Mouse (Mus musculus) liver, embryonic 13.5 days (tissue): ENCODE results near the gene Hspbp1. TPM values are rescaled to one million over a fixed set of nuclear protein-coding genes. Genes with fewer than 3 reads are reported as not detected.

Experiments
- ATAC-seq: fragments of 200-750 bp; cut with Nextera tagmentation; 2 replicates; pipeline ENCODE4 v1.8.0; 2017; ENCODE audit warnings: low read depth, mild to moderate bottlenecking, moderate number of reproducible peaks, moderate library complexity
- DNase-seq: peaks from one replicate; pipeline ENCODE4 v3.0.0; 2022
- H3K27ac ChIP-seq: fragments of 300-500 bp; sonication (generic); 2 replicates; pipeline ENCODE4 v1.5.1; 2015; ENCODE audit warnings: moderate library complexity, mild to moderate bottlenecking, inconsistent platforms
- H3K27me3 ChIP-seq: fragments of 300-500 bp; sonication (generic); 2 replicates; pipeline ENCODE4 v1.6.1; 2015; ENCODE audit warnings: mild to moderate bottlenecking, inconsistent platforms
- H3K36me3 ChIP-seq: fragments of 300-500 bp; sonication (generic); 2 replicates; pipeline ENCODE4 v1.6.1; 2015; ENCODE audit warnings: mild to moderate bottlenecking, inconsistent platforms
- H3K4me1 ChIP-seq: fragments of 300-500 bp; sonication (generic); replicated peaks from 2 replicates; pipeline ENCODE4 v1.6.1; 2015; ENCODE audit warnings: inconsistent platforms
- H3K4me2 ChIP-seq: fragments of 300-500 bp; sonication (generic); 2 replicates; pipeline ENCODE4 v1.6.1; 2015; ENCODE audit warnings: inconsistent platforms, mild to moderate bottlenecking, moderate library complexity
- H3K4me3 ChIP-seq: fragments of 300-500 bp; sonication (generic); replicated peaks from 2 replicates; pipeline ENCODE4 v1.5.1; 2015; ENCODE audit warnings: mild to moderate bottlenecking, inconsistent platforms
- H3K9ac ChIP-seq: fragments of 300-500 bp; sonication (generic); 2 replicates; pipeline ENCODE4 v1.6.1; 2015; ENCODE audit warnings: mild to moderate bottlenecking, inconsistent platforms
- H3K9me3 ChIP-seq: fragments of 300-500 bp; sonication (generic); replicated peaks from 2 replicates; pipeline ENCODE4 v1.6.1; 2016; ENCODE audit warnings: inconsistent platforms
- WGBS: fragments of 180-500 bp; shearing (Covaris S2); methylation state at CpG from one replicate; pipeline ENCODE4 v1.1.7; 2015; ENCODE audit not compliant: insufficient replicate concordance; 5-methylcytosine and 5-hydroxymethylcytosine counted together
- polyA plus RNA-seq: library from polyadenylated mRNA; unstranded; fragments of >200 nt; fragmentation: Nextera tagmentation; extraction: Ambion mirVana; gene quantifications from 2 replicates; pipeline ENCODE4 v1.2.1, GENCODE M21; 2015

Gene Hspbp1
- polyA plus RNA-seq, 1 experiment from 2014 or later: 77.8 TPM

- no peaks in the 10 kb centered on the region for H3K9me3 ChIP-seq
- WGBS: 90% methylated on average over 8 of the region's 8 CpGs
- no peak overlapping the region for H3K4me3 ChIP-seq
- H3K27me3 ChIP-seq: no peaks in the 10 kb centered on the region
- peak overlapping the region; percentile 23; the same call in 1 of the 2 replicates for H3K27ac ChIP-seq
- DNase-seq: no peak
- peaks cover 34% of the 10 kb centered on the region for H3K4me1 ChIP-seq
- H3K9ac ChIP-seq: no peak overlapping the region
- H3K4me2 ChIP-seq: no peak overlapping the region
- no peak for ATAC-seq
- peaks cover 64% of the 10 kb centered on the region for H3K36me3 ChIP-seq
Measured at GRCm38 (mm10) chr7:4668506-4668905, 16.4 kb downstream of the Hspbp1 start.

DNA sequence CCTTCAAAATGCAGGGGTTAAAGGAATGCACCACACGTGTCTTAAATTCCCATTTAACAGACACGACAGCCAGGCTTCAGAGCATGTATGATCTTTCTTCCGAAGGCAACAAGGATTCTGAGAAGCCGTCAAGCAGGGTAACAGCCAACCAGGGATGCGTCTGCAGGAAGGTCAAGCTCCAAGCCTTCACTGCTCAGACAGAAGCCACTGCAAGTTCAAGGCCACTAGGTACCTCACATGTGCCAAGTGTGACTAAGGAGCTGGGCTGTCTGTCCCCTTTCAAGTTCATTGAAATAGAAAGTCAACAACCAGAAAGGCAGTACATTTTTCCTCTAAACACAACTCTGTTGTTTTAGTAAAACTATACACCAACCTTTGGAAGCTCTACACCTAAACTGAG, 18.0 kb downstream of the Hspbp1 start:
- H3K4me1 ChIP-seq: peaks cover 33% of the 10 kb centered on the region
- no peak overlapping the region for H3K4me2 ChIP-seq
- 87% methylated on average over 5 of the region's 5 CpGs for WGBS
- DNase-seq (no peak), ATAC-seq (no peak)
- H3K4me3 ChIP-seq: no peak overlapping the region
- no peak overlapping the region for H3K9ac ChIP-seq
- no peaks in the 10 kb centered on the region for H3K9me3 ChIP-seq
- no peaks in the 10 kb centered on the region for H3K27me3 ChIP-seq
- H3K27ac ChIP-seq: 0 out of 2 replicates have a peak overlapping the region, but pooled peaks have one; percentile 1
- peaks cover 69% of the 10 kb centered on the region for H3K36me3 ChIP-seq

DNA sequence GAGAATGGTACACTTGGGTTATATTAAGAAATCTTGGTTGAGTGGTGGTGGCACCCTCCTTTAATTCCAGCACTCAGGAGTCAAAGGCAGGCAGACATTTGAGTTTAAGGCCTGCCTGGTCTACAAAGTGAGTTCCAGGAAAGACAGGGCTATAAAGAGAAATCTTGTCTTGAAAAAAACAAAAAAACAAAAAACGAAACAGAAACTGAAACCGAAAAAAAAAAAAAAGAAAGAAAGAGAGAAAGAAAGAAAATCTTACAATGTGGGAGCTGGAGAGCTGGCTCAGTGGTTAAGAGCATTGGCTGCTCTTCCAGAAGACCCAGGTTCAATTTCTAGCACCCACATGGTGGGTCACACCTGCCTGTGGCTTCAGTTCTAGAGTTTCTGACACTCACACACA, 21.1 kb downstream of the Hspbp1 start:
- no peak overlapping the region for H3K4me2 ChIP-seq
- ATAC-seq (no peak), DNase-seq (no peak)
- no peaks in the 10 kb centered on the region for H3K9me3 ChIP-seq
- WGBS: 84% methylated on average over 2 of the region's 2 CpGs
- peaks cover 62% of the 10 kb centered on the region for H3K36me3 ChIP-seq
- peaks cover 22% of the 10 kb centered on the region for H3K4me1 ChIP-seq
- peak overlapping the region; percentile 26; the same call in 1 of the 2 replicates for H3K9ac ChIP-seq
- no peak overlapping the region for H3K27ac ChIP-seq
- H3K4me3 ChIP-seq: no peak overlapping the region
- H3K27me3 ChIP-seq: no peaks in the 10 kb centered on the region

DNA sequence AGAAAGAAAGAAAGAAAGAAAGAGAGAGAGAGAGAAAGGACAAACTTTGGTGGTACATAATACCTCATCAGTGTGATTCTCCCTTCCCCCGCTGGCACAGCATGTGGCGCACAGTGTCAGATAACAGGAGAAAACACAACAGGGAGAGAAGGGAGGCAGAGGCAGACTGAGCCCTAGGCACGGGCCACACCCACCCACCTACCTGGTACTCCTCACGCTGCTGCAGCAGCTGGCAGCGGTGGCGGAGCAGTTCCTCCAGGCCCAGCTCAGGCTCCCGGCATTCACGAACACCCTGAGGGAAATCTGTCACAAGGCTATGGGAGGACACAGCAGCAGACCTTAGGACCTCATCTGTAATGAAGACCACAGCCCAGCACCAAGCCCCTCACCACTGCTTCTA, 21.7 kb downstream of the Hspbp1 start:
- no peaks in the 10 kb centered on the region for H3K27me3 ChIP-seq
- DNase-seq (no peak), ATAC-seq (no peak)
- H3K4me2 ChIP-seq: no peak overlapping the region
- H3K36me3 ChIP-seq: peaks cover 57% of the 10 kb centered on the region
- H3K4me1 ChIP-seq: peaks cover 22% of the 10 kb centered on the region
- H3K9ac ChIP-seq: peak overlapping the region; percentile 26; the same call in 1 of the 2 replicates
- WGBS: 71% methylated on average over 8 of the region's 8 CpGs
- H3K9me3 ChIP-seq: no peaks in the 10 kb centered on the region
- 0 out of 2 replicates have a peak overlapping the region, but pooled peaks have one; percentile 10 for H3K27ac ChIP-seq
- H3K4me3 ChIP-seq: no peak overlapping the region

DNA sequence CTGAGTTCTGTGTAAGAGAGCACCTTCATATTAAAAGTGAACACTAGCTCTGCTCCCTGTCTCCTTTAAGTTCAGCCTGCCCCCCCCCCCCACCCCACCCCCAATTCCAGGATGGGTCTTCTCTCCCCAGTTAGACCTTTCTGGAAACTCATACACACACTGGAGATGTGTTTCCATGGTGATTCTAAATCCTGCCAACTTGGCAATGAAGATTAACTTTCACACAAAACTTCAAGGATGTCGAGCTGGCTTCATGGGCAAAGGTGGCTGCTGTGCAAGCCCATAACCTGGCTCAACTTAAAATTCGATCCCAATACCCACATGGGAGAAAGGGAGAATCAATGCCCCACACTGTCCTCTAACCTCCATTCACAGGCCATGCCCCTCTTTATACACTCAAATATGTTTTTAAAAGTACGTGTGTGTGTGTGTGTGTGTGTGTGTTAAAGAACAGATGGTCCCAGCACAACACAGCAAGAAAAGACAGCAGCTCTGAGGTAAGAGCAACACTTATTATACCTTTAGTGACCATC, 24.9 kb downstream of the Hspbp1 start:
- H3K4me1 ChIP-seq: peaks cover 52% of the 10 kb centered on the region
- ATAC-seq: no peak
- WGBS: 69% methylated on average over 3 of the region's 3 CpGs

GRCm38 (mm10) chr7:4658912-4659551, 25.8 kb downstream of the Hspbp1 start, which contains the start of gene Ppp6r1:
Ppp6r1 (minus strand) TSS chr7:4659019.
- Histone ChIP-seq H3K4me2 (peak within 1 kb of the TSS; percentile 96), H3K27ac (peak within 1 kb of the TSS; percentile 92), H3K9ac (peak within 1 kb of the TSS; percentile 97), H3K27me3 (no peaks in the 10 kb centered on the region), H3K4me1 (peaks cover 62% of the 10 kb centered on the region), H3K36me3 (peaks cover 42% of the 10 kb centered on the region), H3K9me3 (no peaks in the 10 kb centered on the region), H3K4me3 (peak within 1 kb of the TSS; percentile 94)
- ATAC-seq (peak; percentile 96), DNase-seq (peak; percentile 96)
- under 1% methylated on average over 54 of the region's 54 CpGs for WGBS

More for the DNA sequence above, 24.9 kb downstream of the Hspbp1 start:
- Histone ChIP-seq H3K9me3 (no peaks in the 10 kb centered on the region), H3K4me3 (peak overlapping the region; percentile 94), H3K27me3 (no peaks in the 10 kb centered on the region), H3K36me3 (peaks cover 44% of the 10 kb centered on the region), H3K4me2 (peak overlapping the region; percentile 96), H3K9ac (peak overlapping the region; percentile 78), H3K27ac (peak overlapping the region; percentile 89)
- DNase-seq: no peak

DNA sequence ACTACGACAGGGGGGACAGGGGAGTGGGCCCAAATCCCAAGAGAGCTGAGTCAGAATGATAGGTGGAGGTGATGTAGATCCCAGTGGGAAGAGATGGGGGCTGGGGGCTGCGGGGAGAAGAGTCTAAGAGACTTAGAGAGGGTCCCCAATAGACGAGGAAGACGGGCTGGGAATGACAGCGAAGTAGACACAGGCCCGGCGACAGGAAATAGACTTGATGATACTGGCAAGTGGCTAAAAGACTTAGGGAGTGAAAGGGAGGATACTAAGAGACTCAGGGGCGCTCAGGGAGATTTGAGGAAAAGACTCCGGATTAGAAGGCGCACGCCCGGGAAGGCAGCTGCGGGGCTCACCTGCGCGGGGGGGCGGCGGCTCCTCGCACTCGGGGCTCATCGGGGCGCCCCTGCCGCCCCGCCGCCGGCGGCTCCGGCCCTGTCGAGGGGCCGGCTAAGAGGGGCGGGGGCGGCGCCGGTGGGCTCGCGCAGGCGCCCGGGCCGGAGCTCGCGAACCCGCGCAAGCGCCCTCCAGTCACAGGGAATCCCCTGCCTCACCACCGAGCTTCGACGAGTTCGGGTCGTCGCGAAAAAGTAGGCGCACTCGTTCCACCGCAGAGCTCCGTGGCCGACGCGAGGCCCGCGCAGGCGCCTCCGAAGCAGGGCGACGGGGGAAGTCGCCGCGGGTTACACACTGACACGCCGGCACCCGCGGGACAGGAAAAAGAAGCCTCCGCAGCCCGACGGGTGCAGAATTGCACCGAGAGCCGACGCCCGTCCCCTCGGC, 26.6 kb downstream of the Hspbp1 start:
- Histone ChIP-seq H3K27me3 (no peaks in the 10 kb centered on the region), H3K4me1 (peaks cover 65% of the 10 kb centered on the region)
- no peak for DNase-seq

DNA sequence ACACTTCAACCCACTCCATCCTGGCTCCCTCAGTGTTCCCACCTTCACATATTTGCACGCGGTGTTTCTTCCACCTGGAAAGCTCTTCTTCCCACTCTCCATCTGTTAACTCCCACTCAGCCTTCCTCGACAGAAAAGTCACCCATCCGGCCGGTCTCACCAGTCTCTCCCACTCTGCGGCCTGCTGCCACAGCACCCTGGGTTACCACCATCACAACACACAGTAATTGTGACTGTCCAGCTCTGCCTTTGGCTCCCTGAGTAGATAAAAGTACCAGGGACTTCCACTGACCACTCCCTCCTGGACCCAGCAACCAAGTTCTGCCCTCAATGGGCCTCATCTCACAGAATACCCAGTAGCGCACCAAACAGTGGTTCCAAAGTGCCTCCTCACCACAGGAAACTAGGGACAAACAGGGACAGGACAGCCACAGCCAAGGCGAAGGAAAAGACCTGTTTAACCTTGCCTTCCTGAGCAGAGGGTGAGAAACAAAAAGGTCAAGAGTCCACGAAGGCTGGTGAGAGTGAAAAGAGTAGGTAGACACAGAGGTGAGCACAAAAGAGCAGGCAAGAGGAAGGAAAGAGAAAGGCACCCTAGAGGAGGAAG, 27.2 kb downstream of the Hspbp1 start:
- peak overlapping the region; percentile 94 for H3K4me3 ChIP-seq
- H3K9me3 ChIP-seq: no peaks in the 10 kb centered on the region
- H3K4me2 ChIP-seq: peak overlapping the region; percentile 96
- peaks cover 46% of the 10 kb centered on the region for H3K36me3 ChIP-seq
- H3K9ac ChIP-seq: peak overlapping the region; percentile 97
- ATAC-seq (no peak), DNase-seq (no peak)
- peaks cover 70% of the 10 kb centered on the region for H3K4me1 ChIP-seq
- 38% methylated on average over 9 of the region's 9 CpGs for WGBS
- no peaks in the 10 kb centered on the region for H3K27me3 ChIP-seq
- H3K27ac ChIP-seq: peak overlapping the region; percentile 92

More for the DNA sequence above, 26.6 kb downstream of the Hspbp1 start:
- Histone ChIP-seq H3K9me3 (no peaks in the 10 kb centered on the region), H3K4me2 (peak overlapping the region; percentile 96), H3K4me3 (peak overlapping the region; percentile 94), H3K36me3 (peaks cover 42% of the 10 kb centered on the region), H3K27ac (peak overlapping the region; percentile 92), H3K9ac (peak overlapping the region; percentile 97)
- peak; percentile 54 for ATAC-seq
- under 1% methylated on average over 75 of the region's 78 CpGs for WGBS

DNA sequence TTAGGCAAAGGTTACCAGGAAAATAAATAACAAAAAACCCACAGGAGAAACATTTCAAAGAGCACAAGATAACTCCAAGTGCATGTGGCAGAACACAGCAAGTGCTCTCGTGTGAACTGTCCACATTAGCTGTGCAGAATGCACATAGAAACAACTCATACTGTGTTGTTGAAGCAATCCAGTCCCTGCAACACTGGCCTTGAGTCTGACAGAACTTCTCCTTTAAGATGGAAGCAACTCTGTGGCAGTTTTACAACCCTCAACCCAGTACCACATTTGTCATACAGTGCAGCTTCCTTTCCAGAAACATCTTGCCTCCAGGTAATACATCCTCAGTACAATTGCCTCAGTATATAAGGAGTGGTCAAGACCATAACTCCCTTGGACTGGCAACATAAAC, 28.1 kb downstream of the Hspbp1 start:
- H3K9me3 ChIP-seq: no peaks in the 10 kb centered on the region
- peak overlapping the region; percentile 94 for H3K4me3 ChIP-seq
- no peak for DNase-seq
- no peaks in the 10 kb centered on the region for H3K27me3 ChIP-seq
- H3K36me3 ChIP-seq: peaks cover 46% of the 10 kb centered on the region
- H3K9ac ChIP-seq: peak overlapping the region; percentile 97
- WGBS: 33% methylated on average over 1 of the region's 1 CpGs
- peaks cover 77% of the 10 kb centered on the region for H3K4me1 ChIP-seq
- peak overlapping the region; percentile 92 for H3K27ac ChIP-seq
- H3K4me2 ChIP-seq: peak overlapping the region; percentile 96
- no peak for ATAC-seq

- no peaks in the 10 kb centered on the region for H3K27me3 ChIP-seq
- H3K4me1 ChIP-seq: peaks cover 84% of the 10 kb centered on the region
- H3K4me3 ChIP-seq: 0 out of 2 replicates have a peak overlapping the region, but pooled peaks have one; percentile 94
- H3K4me2 ChIP-seq: peak overlapping the region; percentile 96
- DNase-seq (no peak), ATAC-seq (no peak)
- H3K9me3 ChIP-seq: no peaks in the 10 kb centered on the region
- H3K9ac ChIP-seq: peak overlapping the region; percentile 97; the same call in 1 of the 2 replicates
- peak overlapping the region; percentile 35 for H3K27ac ChIP-seq
- 54% methylated on average over 1 of the region's 1 CpGs for WGBS
- H3K36me3 ChIP-seq: peaks cover 45% of the 10 kb centered on the region
Measured at GRCm38 (mm10) chr7:4655916-4656315, 29.0 kb downstream of the Hspbp1 start.

- Histone ChIP-seq H3K36me3 (peaks cover 43% of the 10 kb centered on the region), H3K27ac (peak overlapping the region; percentile 35), H3K4me1 (peaks cover 79% of the 10 kb centered on the region), H3K4me3 (peak overlapping the region; percentile 4; the same call in 1 of the 2 replicates), H3K9me3 (no peaks in the 10 kb centered on the region), H3K4me2 (peak overlapping the region; percentile 96), H3K27me3 (no peaks in the 10 kb centered on the region), H3K9ac (peak overlapping the region; percentile 97)
- DNase-seq (no peak), ATAC-seq (no peak)
- WGBS: 54% methylated on average over 4 of the region's 4 CpGs
Measured at GRCm38 (mm10) chr7:4655393-4655792, 29.5 kb downstream of the Hspbp1 start.
